Mouse (Mus musculus): Measurements from ENCODE around the gene Pi4k2b. TPM values are rescaled to one million over a fixed set of nuclear protein-coding genes. Genes with fewer than 3 reads are reported as not detected.
A peak's percentile ranks its signal among the peaks of the same experiment; 100 is the strongest.

Gene Pi4k2b
- polyA plus RNA-seq, 1 experiment from 2014 or later, result 22.5 TPM

DNA sequence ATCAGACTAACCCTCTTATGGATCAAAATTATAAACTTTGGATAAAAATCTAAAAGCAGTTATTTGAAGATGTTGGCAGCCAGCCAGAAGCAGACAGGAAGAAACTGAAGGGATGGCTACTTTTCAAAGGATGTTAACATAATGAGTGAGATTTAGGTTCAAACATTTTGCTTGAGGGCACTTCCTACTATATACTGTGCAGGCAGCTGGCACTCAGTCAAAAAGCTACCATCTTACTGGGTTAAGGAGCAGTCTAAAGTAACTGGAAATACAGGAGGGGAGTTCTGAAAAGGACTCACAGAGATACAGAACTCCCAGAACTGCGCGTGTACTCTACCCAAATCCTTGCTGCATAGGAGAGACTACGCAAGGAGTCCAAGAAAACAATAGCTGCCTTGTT lies 5.3 kb upstream of the Pi4k2b start:
- 55% methylated on average over 3 of the region's 3 CpGs for WGBS

DNA sequence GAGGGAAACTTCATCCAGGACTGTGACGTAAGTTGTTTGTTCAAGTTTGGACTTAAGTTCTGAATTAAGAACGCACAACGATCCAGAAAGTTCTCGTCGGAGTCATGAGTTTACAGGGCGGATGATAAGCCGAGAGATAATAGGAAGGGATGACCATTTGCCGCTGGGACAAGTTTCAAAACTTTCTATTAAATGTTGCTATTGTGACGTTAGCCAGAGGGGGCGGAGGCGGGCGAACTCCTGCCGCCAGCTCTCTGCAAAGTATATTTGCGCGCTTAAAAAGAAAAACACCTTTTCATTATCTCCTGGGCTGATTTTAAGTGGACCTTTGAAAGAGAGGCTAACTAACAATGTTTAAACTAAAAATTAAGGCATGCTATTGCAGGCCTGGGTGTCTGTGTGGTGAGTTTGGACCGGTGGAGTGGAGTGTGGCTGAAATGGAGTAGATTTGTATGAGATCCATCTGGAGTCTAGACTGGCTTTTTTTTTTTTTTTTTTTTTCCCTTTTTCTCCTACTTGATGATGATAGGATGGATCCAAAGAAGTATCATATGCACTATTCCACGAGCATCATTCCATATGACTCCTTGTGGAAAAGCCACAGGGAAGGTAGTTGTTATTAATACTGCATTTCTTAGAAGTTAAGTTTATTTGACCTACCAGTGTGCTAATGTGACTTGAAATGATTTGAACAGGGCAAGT lies 889 bp downstream of the Pi4k2b start:
- Histone ChIP-seq H3K27me3 (ENCODE audit: control insufficient read depth, insufficient read depth, low read length) (no peaks in the 10 kb centered on the region), H3K4me1 (ENCODE audit: control insufficient read depth, insufficient read depth, low read length) (peaks cover 11% of the 10 kb centered on the region), H3K9ac (ENCODE audit: low read length) (peak overlapping the region; percentile 93), H3K4me2 (ENCODE audit: low read depth, low read length) (peak overlapping the region; percentile 54), H3K4me3 (replicated peaks; ENCODE audit: low read length) (peak overlapping the region; percentile 90), H3K27ac (ENCODE audit: low read length) (peak overlapping the region; percentile 92), H3K36me3 (ENCODE audit: control insufficient read depth, insufficient read depth, low read length) (no peaks in the 10 kb centered on the region), H3K9me3 (replicated peaks; ENCODE audit: control insufficient read depth, low read length) (no peaks in the 10 kb centered on the region)
- under 1% methylated on average over 17 of the region's 17 CpGs for WGBS
- no peak for ATAC-seq (ENCODE audit: insufficient read depth, low FRiP score)

More for the DNA sequence above, 5.3 kb upstream of the Pi4k2b start:
- no peak for ATAC-seq (ENCODE audit: insufficient read depth, low FRiP score)
- Histone ChIP-seq H3K36me3 (ENCODE audit: control insufficient read depth, insufficient read depth, low read length) (no peaks in the 10 kb centered on the region), H3K27ac (ENCODE audit: low read length) (no peak overlapping the region), H3K9ac (ENCODE audit: low read length) (no peak overlapping the region), H3K4me3 (replicated peaks; ENCODE audit: low read length) (no peak overlapping the region), H3K4me2 (ENCODE audit: low read depth, low read length) (no peak overlapping the region), H3K27me3 (ENCODE audit: control insufficient read depth, insufficient read depth, low read length) (no peaks in the 10 kb centered on the region), H3K9me3 (replicated peaks; ENCODE audit: control insufficient read depth, low read length) (no peaks in the 10 kb centered on the region), H3K4me1 (ENCODE audit: control insufficient read depth, insufficient read depth, low read length) (no peaks in the 10 kb centered on the region)

DNA sequence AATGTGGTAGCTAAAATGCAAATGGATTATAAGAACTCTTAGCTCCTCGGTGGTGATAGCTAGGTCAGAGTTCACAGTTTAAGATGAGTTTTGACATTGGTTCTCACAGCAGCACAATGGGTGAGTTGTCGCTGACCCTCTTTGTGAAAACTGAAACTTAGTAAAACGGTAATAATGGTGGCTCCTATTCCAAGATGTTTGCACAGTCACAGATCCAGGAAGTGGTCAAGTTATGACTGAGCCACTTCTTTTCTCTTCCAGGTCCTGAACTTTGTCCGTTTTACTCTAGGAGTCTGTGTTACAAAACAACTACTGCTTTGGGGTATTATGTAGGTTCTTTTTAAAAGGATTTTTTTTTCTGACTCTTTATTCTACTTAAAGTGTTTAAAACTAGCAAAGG lies 1.9 kb downstream of the Pi4k2b start:
- no peak overlapping the region for H3K27ac ChIP-seq (ENCODE audit: low read length)
- H3K4me1 ChIP-seq (ENCODE audit: control insufficient read depth, insufficient read depth, low read length), result peaks cover 11% of the 10 kb centered on the region
- H3K36me3 ChIP-seq (ENCODE audit: control insufficient read depth, insufficient read depth, low read length), result no peaks in the 10 kb centered on the region
- H3K9me3 ChIP-seq (replicated peaks; ENCODE audit: control insufficient read depth, low read length), result no peaks in the 10 kb centered on the region
- H3K27me3 ChIP-seq (ENCODE audit: control insufficient read depth, insufficient read depth, low read length), result no peaks in the 10 kb centered on the region
- H3K4me2 ChIP-seq (ENCODE audit: low read depth, low read length), result peak overlapping the region; percentile 54
- WGBS, result 37% methylated on average over 4 of the region's 4 CpGs
- H3K4me3 ChIP-seq (replicated peaks; ENCODE audit: low read length), result peak overlapping the region; percentile 90
- H3K9ac ChIP-seq (ENCODE audit: low read length), result no peak overlapping the region
- no peak for ATAC-seq (ENCODE audit: insufficient read depth, low FRiP score)

DNA sequence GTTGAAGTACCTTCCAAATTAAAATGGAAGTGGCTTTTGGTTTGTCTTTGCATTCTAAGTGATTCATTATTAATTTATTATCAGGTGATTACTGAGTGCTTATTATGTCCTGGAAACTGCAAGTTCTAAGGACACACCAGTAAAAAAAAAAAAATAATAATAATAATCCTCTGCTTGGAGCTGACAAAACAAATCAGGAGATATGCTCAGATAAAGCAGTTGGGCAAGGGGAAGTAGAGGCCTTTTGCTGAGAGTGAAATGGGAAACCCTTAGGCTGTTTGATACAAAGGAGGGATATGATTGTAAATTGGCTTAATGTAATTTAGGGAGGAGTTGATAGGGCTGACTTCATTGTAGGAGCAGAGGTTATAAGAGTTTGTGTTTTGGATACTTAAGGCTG lies 5.5 kb downstream of the Pi4k2b start:
- no peak for ATAC-seq (ENCODE audit: insufficient read depth, low FRiP score)
- no peak overlapping the region for H3K4me3 ChIP-seq (replicated peaks; ENCODE audit: low read length)
- H3K27me3 ChIP-seq (ENCODE audit: control insufficient read depth, insufficient read depth, low read length), result no peaks in the 10 kb centered on the region
- peaks cover 11% of the 10 kb centered on the region for H3K4me1 ChIP-seq (ENCODE audit: control insufficient read depth, insufficient read depth, low read length)
- H3K27ac ChIP-seq (ENCODE audit: low read length), result no peak overlapping the region
- H3K36me3 ChIP-seq (ENCODE audit: control insufficient read depth, insufficient read depth, low read length), result no peaks in the 10 kb centered on the region
- no peaks in the 10 kb centered on the region for H3K9me3 ChIP-seq (replicated peaks; ENCODE audit: control insufficient read depth, low read length)
- no peak overlapping the region for H3K9ac ChIP-seq (ENCODE audit: low read length)
- no peak overlapping the region for H3K4me2 ChIP-seq (ENCODE audit: low read depth, low read length)

DNA sequence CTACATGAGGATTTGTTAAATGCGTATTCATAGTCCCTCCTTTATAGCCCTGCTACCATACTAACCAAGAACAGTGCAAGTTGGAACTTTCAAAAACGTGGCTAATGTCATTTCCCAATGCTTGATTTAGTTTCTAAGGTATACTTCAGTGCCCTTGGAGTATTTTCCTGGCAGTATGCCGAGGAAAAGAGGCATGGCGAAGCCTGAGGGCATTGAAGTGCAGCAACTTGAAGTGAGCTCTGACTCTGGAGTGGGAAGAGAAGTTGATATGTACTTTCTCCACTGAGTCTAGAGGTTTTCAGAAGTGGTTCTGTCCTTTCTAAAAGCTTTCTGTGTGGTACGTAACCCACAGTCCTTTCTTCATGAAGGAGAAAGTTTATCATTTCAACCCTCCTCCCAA lies 7.4 kb downstream of the Pi4k2b start:
- no peaks in the 10 kb centered on the region for H3K9me3 ChIP-seq (replicated peaks; ENCODE audit: control insufficient read depth, low read length)
- no peak for ATAC-seq (ENCODE audit: insufficient read depth, low FRiP score)
- H3K27ac ChIP-seq (ENCODE audit: low read length), result no peak overlapping the region

DNA sequence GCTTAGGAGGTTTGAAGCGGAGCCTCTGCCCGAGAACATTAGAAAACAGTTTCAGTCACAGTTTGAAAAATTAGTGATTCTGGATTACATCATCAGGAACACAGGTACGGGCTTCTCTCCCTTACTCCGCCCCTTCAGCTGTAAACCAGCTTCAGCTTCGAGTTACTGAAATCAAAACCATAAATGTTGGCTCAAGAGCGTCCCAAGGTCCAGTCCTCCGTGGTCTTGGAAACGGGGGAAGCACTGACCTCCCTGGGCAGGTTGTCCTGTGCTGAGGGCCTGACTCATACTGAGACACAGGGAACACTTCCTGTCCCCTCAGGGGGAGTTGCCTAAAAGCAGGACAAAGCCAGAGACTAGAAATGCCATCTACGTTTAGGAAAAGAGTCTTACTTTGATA lies 11.8 kb downstream of the Pi4k2b start:
- Histone ChIP-seq H3K4me1 (ENCODE audit: control insufficient read depth, insufficient read depth, low read length) (no peaks in the 10 kb centered on the region), H3K9me3 (replicated peaks; ENCODE audit: control insufficient read depth, low read length) (no peaks in the 10 kb centered on the region), H3K27me3 (ENCODE audit: control insufficient read depth, insufficient read depth, low read length) (no peaks in the 10 kb centered on the region), H3K36me3 (ENCODE audit: control insufficient read depth, insufficient read depth, low read length) (no peaks in the 10 kb centered on the region), H3K4me3 (replicated peaks; ENCODE audit: low read length) (no peak overlapping the region), H3K9ac (ENCODE audit: low read length) (no peak overlapping the region), H3K4me2 (ENCODE audit: low read depth, low read length) (no peak overlapping the region), H3K27ac (ENCODE audit: low read length) (no peak overlapping the region)
- WGBS, result 78% methylated on average over 9 of the region's 9 CpGs
- ATAC-seq (ENCODE audit: insufficient read depth, low FRiP score), result no peak

More for the DNA sequence above, 7.4 kb downstream of the Pi4k2b start:
- H3K36me3 ChIP-seq (ENCODE audit: control insufficient read depth, insufficient read depth, low read length), result no peaks in the 10 kb centered on the region
- WGBS, result 84% methylated on average over 5 of the region's 5 CpGs
- H3K4me3 ChIP-seq (replicated peaks; ENCODE audit: low read length), result no peak overlapping the region
- H3K9ac ChIP-seq (ENCODE audit: low read length), result no peak overlapping the region
- H3K4me2 ChIP-seq (ENCODE audit: low read depth, low read length), result no peak overlapping the region
- H3K27me3 ChIP-seq (ENCODE audit: control insufficient read depth, insufficient read depth, low read length), result no peaks in the 10 kb centered on the region
- H3K4me1 ChIP-seq (ENCODE audit: control insufficient read depth, insufficient read depth, low read length), result peaks cover 5% of the 10 kb centered on the region

DNA sequence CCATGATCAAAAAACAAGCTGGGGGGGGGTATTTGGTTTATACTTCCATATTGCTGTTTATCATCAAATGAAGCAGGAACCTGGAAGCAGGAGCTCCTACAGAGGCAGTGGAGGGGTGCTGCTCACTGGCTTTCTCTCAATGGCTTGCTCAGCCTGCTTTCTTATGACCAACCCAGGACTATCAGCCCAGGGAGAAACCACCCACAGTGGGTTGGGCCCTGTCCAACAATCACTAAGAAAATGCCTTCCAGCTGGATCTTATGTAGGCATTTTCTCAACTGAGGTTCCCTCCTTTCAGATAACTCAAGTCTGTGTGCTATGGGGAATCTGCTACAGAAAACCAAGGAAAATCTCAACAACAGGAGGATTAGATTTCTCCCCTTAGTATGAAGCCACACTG lies 12.8 kb downstream of the Pi4k2b start:
- no peaks in the 10 kb centered on the region for H3K9me3 ChIP-seq (replicated peaks; ENCODE audit: control insufficient read depth, low read length)
- H3K27me3 ChIP-seq (ENCODE audit: control insufficient read depth, insufficient read depth, low read length), result no peaks in the 10 kb centered on the region
- H3K27ac ChIP-seq (ENCODE audit: low read length), result no peak overlapping the region
- no peaks in the 10 kb centered on the region for H3K36me3 ChIP-seq (ENCODE audit: control insufficient read depth, insufficient read depth, low read length)
- ATAC-seq (ENCODE audit: insufficient read depth, low FRiP score), result no peak
- H3K4me3 ChIP-seq (replicated peaks; ENCODE audit: low read length), result no peak overlapping the region
- no peaks in the 10 kb centered on the region for H3K4me1 ChIP-seq (ENCODE audit: control insufficient read depth, insufficient read depth, low read length)
- H3K9ac ChIP-seq (ENCODE audit: low read length), result no peak overlapping the region
- no peak overlapping the region for H3K4me2 ChIP-seq (ENCODE audit: low read depth, low read length)

DNA sequence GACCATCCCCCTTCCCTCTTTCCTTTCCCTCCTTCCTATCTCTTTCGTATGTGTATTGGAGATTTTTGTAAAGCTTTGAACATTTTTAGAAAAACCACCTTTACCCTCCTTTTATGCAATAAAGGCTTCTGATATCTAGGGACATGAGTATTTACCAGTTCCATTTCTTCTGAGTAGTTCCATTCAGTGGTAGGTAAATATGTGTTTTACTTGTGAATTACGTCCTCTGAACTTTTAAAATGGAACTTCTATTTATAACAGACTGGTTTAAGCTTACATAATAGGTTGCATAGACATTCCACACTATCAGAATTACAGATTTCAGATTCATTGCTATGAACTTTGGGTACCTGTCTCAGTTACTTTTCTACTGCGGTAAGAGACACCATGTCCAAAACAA lies 14.0 kb downstream of the Pi4k2b start:
- Histone ChIP-seq H3K4me1 (ENCODE audit: control insufficient read depth, insufficient read depth, low read length) (no peaks in the 10 kb centered on the region), H3K27me3 (ENCODE audit: control insufficient read depth, insufficient read depth, low read length) (no peaks in the 10 kb centered on the region), H3K9me3 (replicated peaks; ENCODE audit: control insufficient read depth, low read length) (no peaks in the 10 kb centered on the region), H3K4me3 (replicated peaks; ENCODE audit: low read length) (no peak overlapping the region), H3K27ac (ENCODE audit: low read length) (no peak overlapping the region), H3K36me3 (ENCODE audit: control insufficient read depth, insufficient read depth, low read length) (no peaks in the 10 kb centered on the region), H3K9ac (ENCODE audit: low read length) (no peak overlapping the region), H3K4me2 (ENCODE audit: low read depth, low read length) (no peak overlapping the region)
- ATAC-seq (ENCODE audit: insufficient read depth, low FRiP score), result no peak
- 87% methylated on average over 3 of the region's 3 CpGs for WGBS

DNA sequence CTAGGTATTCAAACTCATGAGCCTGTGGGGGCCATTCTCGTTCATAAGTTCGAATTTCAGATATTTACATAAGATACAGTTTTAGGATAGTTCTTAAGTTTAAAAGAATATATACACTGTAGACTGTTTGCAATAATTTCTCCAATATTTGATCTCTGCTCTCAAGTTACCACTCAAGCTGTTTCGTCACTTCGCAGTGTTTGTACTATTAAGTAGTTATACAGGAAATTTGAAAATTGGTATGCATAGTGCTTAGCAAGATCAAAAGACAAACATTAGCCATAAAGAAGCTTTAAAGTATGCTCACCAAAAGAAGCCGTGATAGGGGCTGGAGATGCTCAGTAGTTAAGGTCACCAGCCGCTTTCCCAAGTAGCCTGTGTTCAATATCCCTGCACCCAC lies 14.6 kb downstream of the Pi4k2b start:
- 80% methylated on average over 6 of the region's 6 CpGs for WGBS
- ATAC-seq (ENCODE audit: insufficient read depth, low FRiP score), result no peak
- no peaks in the 10 kb centered on the region for H3K9me3 ChIP-seq (replicated peaks; ENCODE audit: control insufficient read depth, low read length)
- no peak overlapping the region for H3K9ac ChIP-seq (ENCODE audit: low read length)
- no peaks in the 10 kb centered on the region for H3K27me3 ChIP-seq (ENCODE audit: control insufficient read depth, insufficient read depth, low read length)
- H3K4me2 ChIP-seq (ENCODE audit: low read depth, low read length), result no peak overlapping the region
- no peak overlapping the region for H3K4me3 ChIP-seq (replicated peaks; ENCODE audit: low read length)
- H3K36me3 ChIP-seq (ENCODE audit: control insufficient read depth, insufficient read depth, low read length), result no peaks in the 10 kb centered on the region
- no peaks in the 10 kb centered on the region for H3K4me1 ChIP-seq (ENCODE audit: control insufficient read depth, insufficient read depth, low read length)
- H3K27ac ChIP-seq (ENCODE audit: low read length), result no peak overlapping the region
